ENCODE assay signal across 20 mouse cellular contexts in genomic region chr3:149436420-149436819, GRCm38 (mm10).
DNase-seq lines count a peak whose midpoint lies in the region; ATAC-seq and TF ChIP-seq lines count a peak whose summit lies in the region.
"Had no signal": no experiment of that assay in that cellular context is flagged by ENCODE, and none has a peak within 500 bp of the region (broad histone marks: within the 10 kb centered on the region; RNA-seq: fewer than 3 reads in every experiment).

No protein-coding gene starts in this region.

- H3K4me3 ChIP-seq in bone marrow macrophage, adult 2 months (ENCODE audit: insufficient read depth, low read length) = no peak overlapping the region
- H3K4me3 ChIP-seq: embryonic facial prominence, embryonic 13.5 days; heart, embryonic 13.5 days; left cerebral cortex, adult 2 months; limb, embryonic 10.5 days; midbrain, embryonic 13.5 days had no signal

- peaks cover 24% of the 10 kb centered on the region for H3K4me1 ChIP-seq in bone marrow macrophage, adult 2 months (ENCODE audit: control insufficient read depth, insufficient read depth, low read length)

- DNase-seq in layer of hippocampus, adult 9-11 months = peak; percentile 37
- DNase-seq in layer of hippocampus, postnatal 25 days (ENCODE audit: extremely low spot score in 1 of 2, low spot score in 1 of 2) = no peak
- DNase-seq in B cell, adult 2 months = peak; percentile 41 to 51
- no peak for DNase-seq in adrenal gland, adult (ENCODE audit: inconsistent age in 2 of 2, low spot score in 1 of 2)
- DNase-seq in adrenal gland, postnatal 4 days (ENCODE audit: low spot score in 2 of 2) = no peak
- DNase-seq: adrenal gland, postnatal 10 days; cerebellum, adult 8-10 months; forebrain, postnatal 0 days; gastrocnemius, postnatal 14 days; heart, postnatal 36 days; kidney, adult 2 months; kidney, postnatal 4 days had no signal

- peak overlapping the region; percentile 85 for H3K27ac ChIP-seq in bone marrow macrophage, adult 2 months (ENCODE audit: insufficient read depth, low read depth, low read length)
- H3K27ac ChIP-seq: embryonic facial prominence, embryonic 13.5 days; heart, embryonic 13.5 days; left cerebral cortex, adult 2 months; limb, embryonic 10.5 days; liver, embryonic 14.5 days; midbrain, embryonic 13.5 days had no signal

- ATAC-seq in megakaryocyte progenitor cell, adult 5-6 weeks (replicated peaks; ENCODE audit: poor library complexity) = peak; percentile 87
- ATAC-seq: forebrain, postnatal 0 days; midbrain, embryonic 13.5 days had no signal

- TF ChIP-seq POLR2A in bone marrow macrophage, adult 2 months (IDR thresholded peaks at IDR 0.05; ENCODE audit: borderline replicate concordance, low read depth, low read length) = no peak

- no peak for TF ChIP-seq CTCF in bone marrow macrophage, adult 2 months (IDR thresholded peaks at IDR 0.05; ENCODE audit: low read depth, low read length)

Comparison
In these comparisons a context has a peak if more than half of its experiments do, and no peak if none do; other contexts are left out.
1. DNase-seq: peak in layer of hippocampus, adult 9-11 months (single experiment) and B cell, adult 2 months (2 of 2); none in layer of hippocampus, postnatal 25 days (0 of 2), adrenal gland, adult (0 of 2) and adrenal gland, postnatal 4 days (0 of 2).